Mouse (Mus musculus) small intestine, adult 2 months (tissue): ENCODE results near the gene Nav2.

Experiments
- CTCF ChIP-seq: fragments of 200-500 bp; IDR thresholded peaks from 2 replicates; pipeline ENCODE4 v1.5.1; 2012; ENCODE audit warnings: low read depth, mild to moderate bottlenecking, control low read depth, inconsistent platforms, low read length, moderate library complexity, mixed read lengths; ENCODE audit not compliant: insufficient replicate concordance, insufficient read length; ENCODE audit errors: extremely low read depth
- POLR2A ChIP-seq: fragments of 200-500 bp; IDR thresholded peaks from 2 replicates; pipeline ENCODE4 v1.6.1; 2012; ENCODE audit warnings: low read depth, mild to moderate bottlenecking, control low read depth, inconsistent platforms, low read length, moderate library complexity

DNA sequence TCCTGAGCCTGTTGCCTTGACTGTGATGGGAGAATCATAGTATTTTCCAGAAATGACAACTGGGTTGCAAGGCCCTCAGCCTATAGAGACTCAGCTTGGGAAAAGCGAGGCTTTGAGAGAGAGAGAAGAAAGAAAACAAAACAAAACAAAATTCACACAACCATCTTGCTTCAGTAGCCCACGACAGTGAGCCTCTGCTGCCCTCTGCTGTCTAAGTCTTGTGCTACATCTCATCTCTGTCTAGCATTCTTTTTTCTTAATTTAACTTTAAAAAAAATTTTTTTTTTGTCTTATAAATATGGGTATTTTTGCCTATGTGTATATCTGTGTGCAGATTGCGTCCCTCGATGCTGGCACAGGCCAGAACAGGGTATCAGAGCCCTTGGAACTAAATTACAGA, 517.5 kb downstream of the Nav2 start:
- TF ChIP-seq POLR2A, result no peak
- TF ChIP-seq CTCF, result no peak
